Mouse (Mus musculus) liver, postnatal 0 days (tissue): ENCODE measurements around the gene Ralgapa1.

ENCODE experiments used
- CTCF ChIP-seq: sonication (generic); IDR thresholded peaks from 2 replicates; pipeline ENCODE4 v1.5.1; 2016; ENCODE audit warnings: antibody characterized with exemption, low read depth
- EP300 ChIP-seq: IDR thresholded peaks from 2 replicates; pipeline ENCODE4 v1.6.1; 2016; ENCODE audit warnings: antibody characterized with exemption, low read depth, mild to moderate bottlenecking

DNA sequence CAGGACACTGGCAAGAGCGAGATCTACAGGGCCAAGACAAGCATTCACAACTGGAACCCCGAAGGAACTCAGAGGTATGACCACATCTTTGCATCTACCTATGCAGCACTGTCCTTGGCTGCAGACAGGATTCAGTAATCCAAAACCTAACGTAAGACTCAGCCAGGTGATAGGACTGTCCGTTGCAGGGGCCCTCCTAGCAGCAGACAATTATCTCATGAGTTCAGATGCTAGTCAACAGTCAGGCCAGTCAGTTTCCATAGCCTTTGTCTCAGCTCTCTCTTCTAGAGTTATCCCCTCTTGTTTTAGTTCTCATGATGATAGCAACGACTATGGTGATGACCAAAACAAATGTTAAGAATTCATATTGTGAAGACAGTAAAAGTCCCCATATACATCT is 20.8 kb downstream of the Ralgapa1 start:
- TF ChIP-seq EP300 = no peak
- TF ChIP-seq CTCF = no peak
